In the genomic region with DNA sequence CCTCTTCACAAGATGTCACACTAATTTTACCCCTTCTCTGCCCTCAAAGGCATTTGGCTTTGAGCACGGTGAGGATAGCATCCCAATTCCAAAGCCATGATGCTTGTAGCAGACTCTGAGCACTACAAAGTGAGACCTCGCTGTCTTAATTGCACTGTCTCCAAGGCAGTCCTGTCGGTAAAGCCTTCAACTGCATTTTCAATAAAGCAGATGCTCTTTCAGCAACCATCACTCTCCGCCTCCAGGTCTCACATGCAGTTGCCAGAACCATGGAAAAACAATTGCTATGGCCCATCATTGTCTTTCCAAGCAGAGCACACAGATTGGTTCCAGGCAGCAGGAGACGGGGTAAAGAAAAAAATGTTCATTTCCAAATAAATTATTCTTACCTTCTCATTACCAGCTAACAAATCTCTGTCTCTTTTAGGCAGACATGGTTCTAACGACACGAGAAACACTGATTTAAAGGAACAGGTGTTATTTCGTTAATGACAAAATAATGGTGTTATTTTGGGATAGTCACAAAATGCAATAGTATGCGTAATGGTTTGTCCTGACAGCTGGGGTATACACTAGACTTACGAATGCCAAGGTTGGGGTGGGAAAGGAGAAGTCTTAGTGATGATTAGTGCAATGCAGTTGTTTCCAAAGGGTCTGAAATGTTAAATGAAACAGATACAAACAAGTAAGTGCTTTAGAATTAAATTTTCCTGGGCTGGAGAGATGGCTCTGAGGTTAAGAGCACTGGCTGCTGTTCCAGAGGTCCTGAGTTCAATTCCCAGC, we compare ENCODE assay signal across 16 mouse cellular contexts.
DNase-seq lines count a peak whose midpoint lies in the region; ATAC-seq and TF ChIP-seq lines count a peak whose summit lies in the region.
"Had no signal": no experiment of that assay in that cellular context is flagged by ENCODE, and none has a peak within 500 bp of the region (broad histone marks: within the 10 kb centered on the region; RNA-seq: fewer than 3 reads in every experiment).

No protein-coding gene starts in this region.

- no peak overlapping the region for H3K9ac ChIP-seq in limb, embryonic 15.5 days
- no peak overlapping the region for H3K9ac ChIP-seq in embryonic facial prominence, embryonic 14.5 days (ENCODE audit: low read depth, low read length)
- H3K9ac ChIP-seq in midbrain, postnatal 0 days (replicated peaks; ENCODE audit: low read length, poor library complexity, severe bottlenecking): no peak overlapping the region
- H3K9ac ChIP-seq: heart, embryonic 13.5 days; liver, embryonic 12.5 days had no signal

- H3K4me1 ChIP-seq in limb, embryonic 15.5 days: peaks cover 14% of the 10 kb centered on the region; the same call in 1 of the 2 replicates
- peaks cover 17% of the 10 kb centered on the region for H3K4me1 ChIP-seq in limb, embryonic 10.5 days
- H3K4me1 ChIP-seq in embryonic facial prominence, embryonic 14.5 days (ENCODE audit: control insufficient read depth, insufficient read depth, low read length): peaks cover 28% of the 10 kb centered on the region
- 0 out of 2 replicates have a peak, but pooled peaks cover 2% of the 10 kb centered on the region for H3K4me1 ChIP-seq in midbrain, postnatal 0 days (ENCODE audit: insufficient read depth, low read length)
- H3K4me1 ChIP-seq: liver, embryonic 12.5 days had no signal

- H3K36me3 ChIP-seq in limb, embryonic 15.5 days: no peaks in the 10 kb centered on the region
- no peaks in the 10 kb centered on the region for H3K36me3 ChIP-seq in limb, embryonic 10.5 days
- H3K36me3 ChIP-seq in embryonic facial prominence, embryonic 14.5 days (ENCODE audit: control insufficient read depth, insufficient read depth, low read length): no peaks in the 10 kb centered on the region
- no peaks in the 10 kb centered on the region for H3K36me3 ChIP-seq in midbrain, postnatal 0 days (ENCODE audit: insufficient read depth, low read length)
- H3K36me3 ChIP-seq: heart, embryonic 13.5 days; liver, embryonic 12.5 days had no signal

- no peaks in the 10 kb centered on the region for H3K27me3 ChIP-seq in limb, embryonic 15.5 days
- no peaks in the 10 kb centered on the region for H3K27me3 ChIP-seq in limb, embryonic 10.5 days (ENCODE audit: low read depth, poor library complexity, severe bottlenecking)
- H3K27me3 ChIP-seq in embryonic facial prominence, embryonic 14.5 days (replicated peaks; ENCODE audit: control insufficient read depth, insufficient read depth, low read length): no peaks in the 10 kb centered on the region
- no peaks in the 10 kb centered on the region for H3K27me3 ChIP-seq in midbrain, postnatal 0 days (ENCODE audit: insufficient read depth, low read length)

- no peaks in the 10 kb centered on the region for H3K9me3 ChIP-seq in limb, embryonic 15.5 days
- H3K9me3 ChIP-seq in limb, embryonic 10.5 days (replicated peaks): no peaks in the 10 kb centered on the region
- H3K9me3 ChIP-seq in embryonic facial prominence, embryonic 14.5 days (ENCODE audit: control insufficient read depth, low read length): no peaks in the 10 kb centered on the region
- no peaks in the 10 kb centered on the region for H3K9me3 ChIP-seq in midbrain, postnatal 0 days (ENCODE audit: low read length)
- H3K9me3 ChIP-seq: heart, embryonic 13.5 days; liver, embryonic 12.5 days had no signal

- 51% methylated on average over 10 of the region's 10 CpGs for WGBS in limb, embryonic 15.5 days
- WGBS in limb, embryonic 10.5 days: 66% methylated on average over 10 of the region's 10 CpGs
- WGBS in embryonic facial prominence, embryonic 14.5 days: 52% methylated on average over 10 of the region's 10 CpGs
- WGBS in midbrain, postnatal 0 days: 59% methylated on average over 10 of the region's 10 CpGs

- DNase-seq in heart, adult 11 months: peak; percentile 61
- no peak for DNase-seq in heart, postnatal 14 days
- DNase-seq in limb, embryonic 10.5 days (ENCODE audit: low spot score): no peak
- DNase-seq in embryonic facial prominence, embryonic 14.5 days (ENCODE audit: low spot score): peak; percentile 83
- DNase-seq in midbrain, postnatal 0 days (ENCODE audit: low spot score): no peak
- DNase-seq in right cerebral cortex, postnatal 14 days: no peak
- DNase-seq: cerebellum, adult 8-10 months; heart, postnatal 36 days; kidney, adult 8-10 months; kidney, postnatal 14 days; lung, adult 2 months; right cerebral cortex, postnatal 25 days had no signal

- 0 out of 2 replicates have a peak, but pooled peaks have one; percentile 44 for ATAC-seq in limb, embryonic 15.5 days (ENCODE audit: insufficient number of reproducible peaks, low FRiP score, low TSS enrichment, low read depth)
- peak; percentile 64 for ATAC-seq in embryonic facial prominence, embryonic 14.5 days (ENCODE audit: low read depth)
- ATAC-seq in midbrain, postnatal 0 days (ENCODE audit: low FRiP score): peak; percentile 34; the same call in 1 of the 2 replicates
- ATAC-seq: liver, embryonic 12.5 days had no signal

- intact Hi-C loops in heart, postnatal 14 days (cut with DNase I): no loop called here

- H3K27ac ChIP-seq in limb, embryonic 15.5 days: no peak overlapping the region
- no peak overlapping the region for H3K27ac ChIP-seq in limb, embryonic 10.5 days
- peak overlapping the region; percentile 17; the same call in 1 of the 2 replicates for H3K27ac ChIP-seq in embryonic facial prominence, embryonic 14.5 days (replicated peaks; ENCODE audit: low read depth, low read length)
- no peak overlapping the region for H3K27ac ChIP-seq in midbrain, postnatal 0 days (ENCODE audit: low read depth, low read length)
- H3K27ac ChIP-seq: heart, embryonic 13.5 days; liver, embryonic 12.5 days had no signal

- no peak overlapping the region for H3K4me2 ChIP-seq in limb, embryonic 15.5 days
- H3K4me2 ChIP-seq in embryonic facial prominence, embryonic 14.5 days (ENCODE audit: low read depth, low read length): no peak overlapping the region
- no peak overlapping the region for H3K4me2 ChIP-seq in midbrain, postnatal 0 days (ENCODE audit: low read depth, low read length, poor library complexity, severe bottlenecking)
- H3K4me2 ChIP-seq: heart, embryonic 13.5 days; liver, embryonic 12.5 days had no signal

- H3K4me3 ChIP-seq in limb, embryonic 15.5 days: no peak overlapping the region
- H3K4me3 ChIP-seq in limb, embryonic 10.5 days: no peak overlapping the region
- H3K4me3 ChIP-seq in embryonic facial prominence, embryonic 14.5 days (ENCODE audit: low read depth, low read length): no peak overlapping the region
- H3K4me3 ChIP-seq in midbrain, postnatal 0 days (ENCODE audit: low read depth, low read length): no peak overlapping the region
- H3K4me3 ChIP-seq: heart, embryonic 13.5 days; liver, embryonic 12.5 days; myocyte had no signal

- no peak for TF ChIP-seq CTCF in midbrain, postnatal 0 days (IDR thresholded peaks at IDR 0.05)

Comparison
In these comparisons a context has a peak if more than half of its experiments do, and no peak if none do; other contexts are left out.
1. DNase-seq: peak in heart, adult 11 months (single experiment) and embryonic facial prominence, embryonic 14.5 days (single experiment); none in heart, postnatal 14 days (0 of 2), limb, embryonic 10.5 days (single experiment), midbrain, postnatal 0 days (single experiment) and right cerebral cortex, postnatal 14 days (single experiment).
2. Peak in every context shown above with its lines, with median percentiles within 50 percentile points of each other: ATAC-seq.